Mouse (Mus musculus): ENCODE measurements around the gene Adgrl3. TPM values are rescaled to one million over a fixed set of nuclear protein-coding genes. Genes with fewer than 3 reads are reported as not detected.

Gene Adgrl3
- polyA plus RNA-seq, 1 experiment = 9.8 TPM

DNA sequence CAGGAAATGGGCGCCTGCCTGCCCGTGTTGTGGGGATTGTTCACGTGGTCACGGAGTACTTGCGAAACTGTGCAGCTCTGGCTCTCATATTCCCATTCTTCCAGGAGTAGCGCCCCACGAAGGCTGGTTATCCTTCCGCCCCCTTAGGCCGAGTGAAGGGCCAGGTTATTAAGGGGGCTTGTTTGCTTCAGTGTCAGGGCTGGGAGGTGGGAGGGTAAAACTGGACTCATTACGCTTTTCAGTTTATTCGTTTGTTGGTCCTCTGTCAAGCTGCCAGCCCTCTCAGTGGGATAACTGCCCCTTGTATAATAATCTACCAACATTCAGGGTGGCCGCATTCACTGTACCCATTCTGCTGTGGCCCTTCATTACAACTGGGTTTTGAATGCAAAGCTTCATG lies 135.9 kb downstream of the Adgrl3 start:
- H3K79me2 ChIP-seq (ENCODE audit: control insufficient read depth, insufficient read depth) = peaks cover 11% of the 10 kb centered on the region
- H3K4me3 ChIP-seq (ENCODE audit: insufficient read depth, poor library complexity, severe bottlenecking) = no peak overlapping the region
- TF ChIP-seq MYOG (IDR thresholded peaks at IDR 0.05; ENCODE audit: control insufficient read depth, extremely low read depth, insufficient read length) (no peak), MAX (IDR thresholded peaks at IDR 0.05) (no peak), USF1 (IDR thresholded peaks at IDR 0.05; ENCODE audit: low read depth) (no peak), CEBPB (IDR thresholded peaks at IDR 0.05; ENCODE audit: low read depth) (no peak), MYOD1 (IDR thresholded peaks at IDR 0.05; ENCODE audit: control insufficient read depth, insufficient read length, low read depth) (no peak), CTCF (IDR thresholded peaks at IDR 0.05; ENCODE audit: control insufficient read depth, insufficient read depth, insufficient read length) (no peak)
- no peaks in the 10 kb centered on the region for H3K27me3 ChIP-seq (ENCODE audit: control insufficient read depth, insufficient read depth, insufficient read length)
- no peaks in the 10 kb centered on the region for H3K79me3 ChIP-seq (ENCODE audit: low read depth)
- no peak overlapping the region for H3ac ChIP-seq (ENCODE audit: control insufficient read depth, insufficient read length, low read depth)
- H3K36me3 ChIP-seq (ENCODE audit: control insufficient read depth, insufficient read depth) = no peaks in the 10 kb centered on the region

DNA sequence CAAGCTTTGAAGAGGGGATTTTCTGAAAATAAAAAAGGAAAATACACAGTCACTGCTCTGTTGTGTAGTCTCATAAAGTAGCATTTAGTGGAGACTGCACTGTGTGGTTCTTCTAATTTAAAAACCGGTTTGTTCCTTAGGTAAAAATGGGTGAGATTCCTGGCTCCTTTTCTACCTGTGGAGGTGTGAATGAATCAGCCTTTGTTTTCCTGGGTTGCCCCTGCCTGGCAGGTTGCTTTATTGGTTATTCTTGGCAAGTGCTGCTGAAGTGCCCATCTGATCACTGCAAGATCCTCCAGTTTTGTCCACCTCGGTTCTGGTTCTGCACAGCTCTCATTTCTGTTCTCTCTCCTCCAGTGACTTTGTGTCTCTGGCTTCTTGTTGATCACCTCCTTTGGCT lies 136.3 kb downstream of the Adgrl3 start:
- TF ChIP-seq MYOD1 (IDR thresholded peaks at IDR 0.05; ENCODE audit: control insufficient read depth, insufficient read length, low read depth) = no peak
- TF ChIP-seq MYOG (IDR thresholded peaks at IDR 0.05; ENCODE audit: control insufficient read depth, extremely low read depth, insufficient read length) = no peak
- no peak for TF ChIP-seq USF1 (IDR thresholded peaks at IDR 0.05; ENCODE audit: low read depth)
- TF ChIP-seq MAX (IDR thresholded peaks at IDR 0.05) = no peak
- no peak for TF ChIP-seq FOSL1 (IDR thresholded peaks at IDR 0.05; ENCODE audit: insufficient read depth, low read length, poor library complexity, severe bottlenecking)
- no peak for TF ChIP-seq CEBPB (IDR thresholded peaks at IDR 0.05; ENCODE audit: low read depth)
- no peak for TF ChIP-seq CTCF (IDR thresholded peaks at IDR 0.05; ENCODE audit: control insufficient read depth, insufficient read depth, insufficient read length)
- H3ac ChIP-seq (ENCODE audit: control insufficient read depth, insufficient read length, low read depth) = no peak overlapping the region
- no peaks in the 10 kb centered on the region for H3K36me3 ChIP-seq (ENCODE audit: control insufficient read depth, insufficient read depth)

DNA sequence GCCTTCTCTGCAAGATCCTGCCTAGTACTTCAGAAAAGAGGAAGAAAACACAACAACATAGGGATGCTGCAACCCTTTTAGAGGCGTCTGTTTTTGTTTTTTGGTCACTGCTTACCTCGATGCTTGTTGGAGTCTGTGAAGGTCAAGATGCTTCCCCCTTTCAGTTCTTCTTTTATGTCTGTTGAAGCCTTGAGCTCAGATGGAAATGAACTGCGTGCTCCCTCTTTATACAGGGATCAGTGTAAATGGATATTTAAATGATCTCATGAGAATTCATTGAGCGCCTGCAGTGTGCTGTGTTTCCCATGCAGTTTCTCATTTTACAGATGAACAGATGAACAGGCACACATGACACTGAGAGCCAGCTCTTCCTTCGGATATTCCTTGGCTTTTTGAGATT lies 136.9 kb downstream of the Adgrl3 start:
- Histone ChIP-seq H3K4me3 (ENCODE audit: insufficient read depth, poor library complexity, severe bottlenecking) (no peak overlapping the region), H3K79me3 (ENCODE audit: low read depth) (no peaks in the 10 kb centered on the region), H3K27me3 (ENCODE audit: control insufficient read depth, insufficient read depth, insufficient read length) (no peaks in the 10 kb centered on the region), H3K79me2 (ENCODE audit: control insufficient read depth, insufficient read depth) (peaks cover 11% of the 10 kb centered on the region), H3ac (ENCODE audit: control insufficient read depth, insufficient read length, low read depth) (no peak overlapping the region), H3K36me3 (ENCODE audit: control insufficient read depth, insufficient read depth) (no peaks in the 10 kb centered on the region)
- TF ChIP-seq MYOD1 (IDR thresholded peaks at IDR 0.05; ENCODE audit: control insufficient read depth, insufficient read length, low read depth) (no peak), USF1 (IDR thresholded peaks at IDR 0.05; ENCODE audit: low read depth) (no peak), MAX (IDR thresholded peaks at IDR 0.05) (no peak), MYOG (IDR thresholded peaks at IDR 0.05; ENCODE audit: control insufficient read depth, extremely low read depth, insufficient read length) (no peak), FOSL1 (IDR thresholded peaks at IDR 0.05; ENCODE audit: insufficient read depth, low read length, poor library complexity, severe bottlenecking) (no peak), CTCF (IDR thresholded peaks at IDR 0.05; ENCODE audit: control insufficient read depth, insufficient read depth, insufficient read length) (no peak), CEBPB (IDR thresholded peaks at IDR 0.05; ENCODE audit: low read depth) (no peak)

More for the DNA sequence above, 136.3 kb downstream of the Adgrl3 start:
- no peak overlapping the region for H3K4me3 ChIP-seq (ENCODE audit: insufficient read depth, poor library complexity, severe bottlenecking)
- no peaks in the 10 kb centered on the region for H3K79me3 ChIP-seq (ENCODE audit: low read depth)
- peaks cover 11% of the 10 kb centered on the region for H3K79me2 ChIP-seq (ENCODE audit: control insufficient read depth, insufficient read depth)
- no peaks in the 10 kb centered on the region for H3K27me3 ChIP-seq (ENCODE audit: control insufficient read depth, insufficient read depth, insufficient read length)

GRCm38 (mm10) chr5:81159013-81159412 lies 139.1 kb downstream of the Adgrl3 start:
- H3K79me2 ChIP-seq (ENCODE audit: control insufficient read depth, insufficient read depth) = peaks cover 11% of the 10 kb centered on the region
- no peaks in the 10 kb centered on the region for H3K36me3 ChIP-seq (ENCODE audit: control insufficient read depth, insufficient read depth)
- no peak overlapping the region for H3K4me3 ChIP-seq (ENCODE audit: insufficient read depth, poor library complexity, severe bottlenecking)
- no peak overlapping the region for H3ac ChIP-seq (ENCODE audit: control insufficient read depth, insufficient read length, low read depth)
- no peaks in the 10 kb centered on the region for H3K79me3 ChIP-seq (ENCODE audit: low read depth)
- TF ChIP-seq MYOG (IDR thresholded peaks at IDR 0.05; ENCODE audit: control insufficient read depth, extremely low read depth, insufficient read length) = no peak
- TF ChIP-seq USF1 (IDR thresholded peaks at IDR 0.05; ENCODE audit: low read depth) = no peak
- no peak for TF ChIP-seq MYOD1 (IDR thresholded peaks at IDR 0.05; ENCODE audit: control insufficient read depth, insufficient read length, low read depth)
- TF ChIP-seq CTCF (IDR thresholded peaks at IDR 0.05; ENCODE audit: control insufficient read depth, insufficient read depth, insufficient read length) = no peak
- TF ChIP-seq FOSL1 (IDR thresholded peaks at IDR 0.05; ENCODE audit: insufficient read depth, low read length, poor library complexity, severe bottlenecking) = no peak
- TF ChIP-seq MAX (IDR thresholded peaks at IDR 0.05) = no peak
- TF ChIP-seq CEBPB (IDR thresholded peaks at IDR 0.05; ENCODE audit: low read depth) = no peak
- no peaks in the 10 kb centered on the region for H3K27me3 ChIP-seq (ENCODE audit: control insufficient read depth, insufficient read depth, insufficient read length)

- no peaks in the 10 kb centered on the region for H3K79me3 ChIP-seq (ENCODE audit: low read depth)
- no peaks in the 10 kb centered on the region for H3K36me3 ChIP-seq (ENCODE audit: control insufficient read depth, insufficient read depth)
- TF ChIP-seq CEBPB (IDR thresholded peaks at IDR 0.05; ENCODE audit: low read depth) = no peak
- TF ChIP-seq USF1 (IDR thresholded peaks at IDR 0.05; ENCODE audit: low read depth) = no peak
- TF ChIP-seq FOSL1 (IDR thresholded peaks at IDR 0.05; ENCODE audit: insufficient read depth, low read length, poor library complexity, severe bottlenecking) = no peak
- TF ChIP-seq MYOG (IDR thresholded peaks at IDR 0.05; ENCODE audit: control insufficient read depth, extremely low read depth, insufficient read length) = no peak
- TF ChIP-seq MAX (IDR thresholded peaks at IDR 0.05) = no peak
- TF ChIP-seq MYOD1 (IDR thresholded peaks at IDR 0.05; ENCODE audit: control insufficient read depth, insufficient read length, low read depth) = no peak
- no peak for TF ChIP-seq CTCF (IDR thresholded peaks at IDR 0.05; ENCODE audit: control insufficient read depth, insufficient read depth, insufficient read length)
- no peaks in the 10 kb centered on the region for H3K27me3 ChIP-seq (ENCODE audit: control insufficient read depth, insufficient read depth, insufficient read length)
- peaks cover 11% of the 10 kb centered on the region for H3K79me2 ChIP-seq (ENCODE audit: control insufficient read depth, insufficient read depth)
- H3ac ChIP-seq (ENCODE audit: control insufficient read depth, insufficient read length, low read depth) = no peak overlapping the region
- no peak overlapping the region for H3K4me3 ChIP-seq (ENCODE audit: insufficient read depth, poor library complexity, severe bottlenecking)
Observed at GRCm38 (mm10) chr5:81160431-81160830, 140.5 kb downstream of the Adgrl3 start.
